Mouse (Mus musculus): ENCODE measurements at regions not wholly inside any gene's neighbourhood (a gene's known extent, or its start where the extent isn't known, plus 50 kb on each side); places are given as distances from the start of the nearest gene placed in this dataset.
"Not testable (repeated sequence)": the region's sequence is repeated elsewhere in the genome, so short reads cannot be mapped to it uniquely, and the experiment has no call there.

GRCm38 (mm10) chr7:64025155-64025554, 86.4 kb upstream of the Klf13 start:
- no peak overlapping the region for H3K4me3 ChIP-seq (replicated peaks)
- H3K36me3 ChIP-seq (ENCODE audit: control insufficient read depth) = no peaks in the 10 kb centered on the region
- H3K27me3 ChIP-seq (ENCODE audit: control insufficient read depth) = no peaks in the 10 kb centered on the region
- TF ChIP-seq TAL1 (IDR thresholded peaks at IDR 0.05; ENCODE audit: low read length) (no peak), GATA1 (IDR thresholded peaks at IDR 0.05; ENCODE audit: low read length) (no peak)
- H3K9me3 ChIP-seq (ENCODE audit: control insufficient read depth, low read length) = peaks cover 4% of the 10 kb centered on the region; the same call in 1 of the 2 replicates
- peaks cover 73% of the 10 kb centered on the region for H3K4me1 ChIP-seq (ENCODE audit: control insufficient read depth)

GRCm38 (mm10) chr7:64024253-64024652, 85.5 kb upstream of the Klf13 start:
- H3K4me3 ChIP-seq (replicated peaks) = no peak overlapping the region
- TF ChIP-seq GATA1 (IDR thresholded peaks at IDR 0.05; ENCODE audit: low read length) = no peak
- no peak for TF ChIP-seq TAL1 (IDR thresholded peaks at IDR 0.05; ENCODE audit: low read length)
- H3K36me3 ChIP-seq (ENCODE audit: control insufficient read depth) = no peaks in the 10 kb centered on the region
- peaks cover 4% of the 10 kb centered on the region; the same call in 1 of the 2 replicates for H3K9me3 ChIP-seq (ENCODE audit: control insufficient read depth, low read length)
- no peaks in the 10 kb centered on the region for H3K27me3 ChIP-seq (ENCODE audit: control insufficient read depth)
- peaks cover 67% of the 10 kb centered on the region for H3K4me1 ChIP-seq (ENCODE audit: control insufficient read depth)

DNA sequence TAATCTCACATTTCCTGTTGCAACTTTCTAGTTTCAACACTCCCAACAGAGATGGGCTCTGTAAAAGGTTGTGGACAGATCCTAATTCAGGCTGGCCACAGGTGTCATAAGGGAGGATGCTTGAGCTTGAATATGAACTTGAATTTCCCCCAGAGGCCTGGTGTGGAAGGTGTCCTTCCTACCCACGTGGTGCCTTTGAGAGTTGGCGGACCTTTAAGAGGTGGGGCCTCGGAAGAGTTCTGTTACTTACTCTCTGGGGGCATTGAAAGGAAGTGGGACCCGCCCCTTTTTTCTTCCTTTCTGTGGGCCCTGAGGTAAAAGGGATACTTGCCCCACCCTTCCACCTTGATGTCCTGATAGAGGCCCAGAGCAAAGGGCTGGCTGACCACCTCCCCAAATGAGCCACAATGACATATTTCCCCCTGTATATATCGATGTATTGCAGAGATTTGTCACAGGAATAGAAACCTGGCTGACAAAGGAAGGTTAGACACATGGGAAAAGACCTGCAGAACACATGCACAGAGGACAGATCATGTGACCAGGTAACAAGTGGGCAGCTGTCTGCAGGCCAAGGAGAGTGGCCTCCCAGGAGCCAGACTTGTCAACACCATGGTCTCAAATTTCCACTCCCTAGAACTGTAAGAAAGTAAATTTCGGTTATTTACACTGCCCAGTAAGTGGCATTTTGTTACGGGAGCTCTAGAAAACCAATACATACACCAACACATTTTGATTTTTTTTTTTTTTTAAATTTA, 84.2 kb upstream of the Klf13 start:
- no peaks in the 10 kb centered on the region for H3K27me3 ChIP-seq (ENCODE audit: control insufficient read depth)
- peaks cover 62% of the 10 kb centered on the region for H3K4me1 ChIP-seq (ENCODE audit: control insufficient read depth)
- H3K9me3 ChIP-seq (ENCODE audit: control insufficient read depth, low read length) = peaks cover under 1% of the 10 kb centered on the region; the same call in 1 of the 2 replicates

GRCm38 (mm10) chr7:64021241-64022108, 82.8 kb upstream of the Klf13 start:
- H3K4me3 ChIP-seq (replicated peaks) = no peak overlapping the region
- no peaks in the 10 kb centered on the region for H3K27me3 ChIP-seq (ENCODE audit: control insufficient read depth)
- no peak for TF ChIP-seq GATA1 (IDR thresholded peaks at IDR 0.05; ENCODE audit: low read length)
- peaks cover 57% of the 10 kb centered on the region for H3K4me1 ChIP-seq (ENCODE audit: control insufficient read depth)
- no peaks in the 10 kb centered on the region for H3K9me3 ChIP-seq (ENCODE audit: control insufficient read depth, low read length)
- H3K36me3 ChIP-seq (ENCODE audit: control insufficient read depth) = no peaks in the 10 kb centered on the region

More for the DNA sequence above, 84.2 kb upstream of the Klf13 start:
- H3K4me3 ChIP-seq (replicated peaks) = no peak overlapping the region
- no peak for TF ChIP-seq TAL1 (IDR thresholded peaks at IDR 0.05; ENCODE audit: low read length)
- no peaks in the 10 kb centered on the region for H3K36me3 ChIP-seq (ENCODE audit: control insufficient read depth)

- peaks cover 2% of the 10 kb centered on the region; the same call in 1 of the 2 replicates for H3K9me3 ChIP-seq (ENCODE audit: control insufficient read depth, low read length)
- no peak for TF ChIP-seq TAL1 (IDR thresholded peaks at IDR 0.05; ENCODE audit: low read length)
- TF ChIP-seq GATA1 (IDR thresholded peaks at IDR 0.05; ENCODE audit: low read length) = no peak
- H3K27me3 ChIP-seq (ENCODE audit: control insufficient read depth) = no peaks in the 10 kb centered on the region
- H3K36me3 ChIP-seq (ENCODE audit: control insufficient read depth) = peaks cover 3% of the 10 kb centered on the region
- H3K4me1 ChIP-seq (ENCODE audit: control insufficient read depth) = peaks cover 57% of the 10 kb centered on the region
- H3K4me3 ChIP-seq (replicated peaks) = no peak overlapping the region
Measured at GRCm38 (mm10) chr7:64018107-64018506, 79.4 kb upstream of the Klf13 start.

GRCm38 (mm10) chr7:64016874-64017273, 78.2 kb upstream of the Klf13 start:
- Histone ChIP-seq H3K4me1 (ENCODE audit: control insufficient read depth) (peaks cover 56% of the 10 kb centered on the region), H3K4me3 (replicated peaks) (no peak overlapping the region), H3K27me3 (ENCODE audit: control insufficient read depth) (no peaks in the 10 kb centered on the region), H3K9me3 (ENCODE audit: control insufficient read depth, low read length) (peaks cover 2% of the 10 kb centered on the region; the same call in 1 of the 2 replicates), H3K36me3 (ENCODE audit: control insufficient read depth) (peaks cover 3% of the 10 kb centered on the region)
- TF ChIP-seq TAL1 (IDR thresholded peaks at IDR 0.05; ENCODE audit: low read length) = no peak
- TF ChIP-seq GATA1 (IDR thresholded peaks at IDR 0.05; ENCODE audit: low read length) = no peak

GRCm38 (mm10) chr7:64015136-64015535, 76.4 kb upstream of the Klf13 start:
- H3K36me3 ChIP-seq (ENCODE audit: control insufficient read depth); H3K27me3 ChIP-seq (ENCODE audit: control insufficient read depth); H3K4me3 ChIP-seq (replicated peaks); H3K9me3 ChIP-seq (ENCODE audit: control insufficient read depth, low read length): not testable (repeated sequence)
- H3K4me1 ChIP-seq (ENCODE audit: control insufficient read depth) = peaks cover 66% of the 10 kb centered on the region

- TF ChIP-seq GATA1 (IDR thresholded peaks at IDR 0.05; ENCODE audit: low read length) (no peak), TAL1 (IDR thresholded peaks at IDR 0.05; ENCODE audit: low read length) (no peak; the same call in 2 of the 3 replicates)
- Histone ChIP-seq H3K4me3 (replicated peaks) (peak overlapping the region; percentile 47), H3K27me3 (ENCODE audit: control insufficient read depth) (no peaks in the 10 kb centered on the region), H3K4me1 (ENCODE audit: control insufficient read depth) (peaks cover 69% of the 10 kb centered on the region), H3K36me3 (ENCODE audit: control insufficient read depth) (peaks cover 3% of the 10 kb centered on the region), H3K9me3 (ENCODE audit: control insufficient read depth, low read length) (peaks cover 2% of the 10 kb centered on the region; the same call in 1 of the 2 replicates)
Measured at GRCm38 (mm10) chr7:64014227-64014626, 75.5 kb upstream of the Klf13 start.

- no peak overlapping the region for H3K4me3 ChIP-seq (replicated peaks)
- peaks cover 69% of the 10 kb centered on the region for H3K4me1 ChIP-seq (ENCODE audit: control insufficient read depth)
- TF ChIP-seq GATA1 (IDR thresholded peaks at IDR 0.05; ENCODE audit: low read length) (no peak), TAL1 (IDR thresholded peaks at IDR 0.05; ENCODE audit: low read length) (no peak)
- peaks cover 5% of the 10 kb centered on the region; the same call in 1 of the 2 replicates for H3K9me3 ChIP-seq (ENCODE audit: control insufficient read depth, low read length)
- peaks cover 3% of the 10 kb centered on the region for H3K36me3 ChIP-seq (ENCODE audit: control insufficient read depth)
- no peaks in the 10 kb centered on the region for H3K27me3 ChIP-seq (ENCODE audit: control insufficient read depth)
Measured at GRCm38 (mm10) chr7:64013023-64013547, 74.4 kb upstream of the Klf13 start.

All from erythroblast, embryonic 14.5 days (primary cell).